Mouse (Mus musculus) ES-Bruce4 (cell line): Measurements from ENCODE around the gene Rwdd3.

Source experiments
- CTCF ChIP-seq: IDR thresholded peaks from one replicate; pipeline ENCODE4 v1.8.1; 2011; ENCODE audit warnings: low read depth, low read length
- EP300 ChIP-seq: IDR thresholded peaks from 2 replicates; pipeline ENCODE4 v1.6.1; 2011; ENCODE audit warnings: low read depth, low read length; ENCODE audit not compliant: insufficient read depth
- POLR2A ChIP-seq: IDR thresholded peaks from one replicate; pipeline ENCODE4 v1.8.1; 2011; ENCODE audit warnings: low read length; ENCODE audit not compliant: insufficient read depth

DNA sequence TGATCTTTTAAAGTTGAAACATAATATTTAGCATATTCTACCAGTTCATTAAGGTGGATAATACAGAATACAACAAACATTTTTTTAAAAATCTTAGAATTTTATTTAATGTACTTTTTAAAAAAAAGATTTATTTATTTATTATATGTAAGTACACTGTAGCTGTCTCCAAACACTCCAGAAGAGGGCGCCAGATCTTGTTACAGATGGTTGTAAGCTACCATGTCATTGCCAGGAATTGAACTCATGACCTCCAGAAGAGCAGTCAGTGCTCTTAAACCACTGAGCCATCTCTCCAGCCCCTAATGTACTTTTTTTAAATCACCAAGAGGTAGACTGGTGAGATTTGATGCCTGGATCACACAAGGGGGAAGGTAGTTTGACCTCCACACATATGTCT lies 40.7 kb upstream of the Rwdd3 start:
- TF ChIP-seq CTCF = no peak
- TF ChIP-seq POLR2A = no peak
- TF ChIP-seq EP300 = no peak
